Mouse (Mus musculus) colon, adult 2 months (tissue): ENCODE results near the gene Olfr33. TPM values are rescaled to one million over a fixed set of nuclear protein-coding genes. Genes with fewer than 3 reads are reported as not detected.

Source experiments
- polyA plus RNA-seq: library from polyadenylated mRNA; depleted of rRNA; stranded (reverse); fragments of >200 nt; gene quantifications from 2 replicates; pipeline ENCODE4 v1.2.3, GENCODE M21; 2012; rRNA removed

The Olfr33 gene
- polyA plus RNA-seq: 0.12 and 0.20 TPM in 2 replicates

DNA sequence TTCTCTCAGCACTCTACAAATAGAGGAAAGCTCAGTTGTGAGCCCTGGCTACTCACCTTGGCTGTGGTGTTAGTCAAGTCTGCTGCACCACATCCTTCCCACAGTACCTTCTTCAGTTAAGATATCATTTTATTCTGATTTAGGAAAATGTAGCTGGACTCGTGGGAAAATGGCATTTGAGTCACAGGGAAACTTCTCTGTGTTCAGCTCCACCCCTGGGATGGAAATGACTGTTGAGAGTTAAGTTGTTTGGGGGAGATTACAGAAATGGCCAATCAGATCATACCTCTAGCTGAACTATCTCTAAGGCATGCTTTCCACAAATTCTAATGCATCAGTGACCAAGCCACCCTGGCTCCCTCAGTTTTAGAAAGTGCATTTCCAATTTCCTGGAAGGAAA is at the start of gene Olfr33:
Gene Olfr33, minus strand, starts transcription at position 101 of the 400 bp plus-strand sequence.

DNA sequence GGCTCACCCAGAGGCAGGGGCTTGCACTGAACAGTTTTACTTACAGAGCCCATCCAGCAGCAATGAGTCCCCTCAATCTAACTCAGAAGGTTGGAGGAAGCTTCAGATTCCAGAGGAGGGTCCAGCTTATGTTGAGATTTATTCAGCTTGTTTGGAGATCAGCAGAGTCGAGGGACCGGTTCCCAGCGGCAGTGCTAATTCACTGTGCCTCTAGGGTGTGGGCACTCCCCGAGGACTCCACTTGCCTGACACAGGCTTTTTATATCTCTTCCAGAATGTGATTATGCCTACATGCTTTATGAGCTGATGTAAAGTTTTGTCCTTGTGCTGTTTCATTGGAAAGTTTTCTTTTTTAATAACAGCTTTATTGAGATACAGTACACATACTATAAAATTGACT is 40.4 kb upstream of the Olfr33 start, which contains the start of the genes Olfr560 and Olfr78:
Gene Olfr560, minus strand, starts transcription at position 101 of the 400 bp plus-strand sequence.
Gene Olfr78, minus strand, starts transcription at position 206 of the 400 bp plus-strand sequence.

DNA sequence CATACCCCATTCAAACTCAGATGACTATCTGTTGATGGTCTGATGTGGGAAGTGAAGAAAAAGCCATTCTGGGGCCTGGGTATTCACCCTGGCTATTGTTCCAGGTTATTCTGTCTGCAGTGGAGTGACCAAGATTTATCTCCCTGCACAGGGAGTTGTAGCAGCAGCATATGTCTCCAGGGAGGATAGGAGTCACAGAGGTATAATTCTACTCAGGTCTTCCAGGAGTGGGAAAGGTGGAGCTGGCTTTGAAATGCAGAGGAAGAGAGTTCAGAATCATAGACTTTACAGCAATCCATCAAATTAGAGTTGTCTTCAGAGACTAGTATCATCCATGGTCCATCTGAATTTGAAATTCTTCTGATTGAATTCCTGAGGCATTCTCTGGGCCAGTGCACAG is 8.5 kb upstream of the Olfr33 start, which contains the start of gene Olfr559:
Gene Olfr559, minus strand, starts transcription at position 101 of the 400 bp plus-strand sequence.

DNA sequence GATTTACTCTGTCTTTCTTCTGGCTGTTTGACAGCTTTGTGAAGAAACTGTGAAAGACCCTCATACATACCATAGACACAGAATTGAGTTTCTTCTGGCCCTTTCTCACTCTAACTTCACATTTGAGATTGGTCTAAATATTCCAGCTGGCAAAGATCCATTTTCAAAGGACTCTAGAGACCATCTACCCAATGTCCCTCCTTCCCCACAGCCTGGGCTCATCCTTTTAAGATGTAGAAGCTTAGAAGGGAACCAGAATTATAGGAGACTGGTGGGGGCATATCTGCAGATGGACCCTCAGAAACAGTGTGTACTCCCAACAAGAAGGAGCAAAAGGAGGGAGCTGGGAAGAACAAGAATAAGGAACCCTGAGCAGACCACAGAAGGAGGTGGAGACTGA is 17.0 kb downstream of the Olfr33 start, which contains the start of gene Olfr558:
Gene Olfr558, plus strand, starts transcription at position 301 of the 400 bp plus-strand sequence.

DNA sequence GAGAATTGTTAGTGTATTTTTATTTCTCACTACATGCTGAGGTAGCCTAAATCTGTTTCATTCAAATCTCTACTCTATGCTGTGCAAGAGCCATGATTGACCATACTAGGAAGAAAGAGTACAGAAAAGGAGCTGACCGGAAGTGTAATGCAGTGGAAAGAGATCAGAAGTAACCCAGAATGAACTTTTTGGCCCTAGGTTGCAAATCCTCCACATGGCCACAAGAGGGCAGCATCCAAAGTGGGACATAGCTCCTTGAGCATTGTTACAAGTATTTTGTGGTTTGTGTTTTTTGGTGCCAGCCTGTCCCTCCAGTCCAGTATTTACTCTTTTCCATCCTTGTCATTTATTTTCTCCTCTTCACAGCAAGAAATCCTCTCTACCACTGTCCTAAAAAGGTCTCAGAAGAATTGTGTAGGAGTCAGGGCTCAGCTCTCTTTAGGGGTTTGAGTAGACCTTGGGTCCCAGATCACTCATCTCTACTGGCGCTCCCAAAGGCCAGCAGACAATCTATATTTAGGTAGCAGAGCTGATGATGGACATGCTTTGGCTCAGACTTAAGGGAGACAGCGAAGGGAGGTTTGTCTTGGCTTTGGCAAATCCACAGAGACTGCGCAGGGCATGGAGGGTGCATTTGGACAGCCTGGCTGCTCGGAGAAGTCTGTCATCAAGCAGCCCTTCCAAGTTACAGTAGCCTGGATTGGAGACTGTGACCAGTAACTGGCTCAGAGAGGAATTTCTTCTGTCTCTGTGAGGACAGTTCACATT is 23.3 kb downstream of the Olfr33 start, which contains the start of gene Olfr557:
Gene Olfr557, plus strand, starts transcription at position 553 of the 768 bp plus-strand sequence.

DNA sequence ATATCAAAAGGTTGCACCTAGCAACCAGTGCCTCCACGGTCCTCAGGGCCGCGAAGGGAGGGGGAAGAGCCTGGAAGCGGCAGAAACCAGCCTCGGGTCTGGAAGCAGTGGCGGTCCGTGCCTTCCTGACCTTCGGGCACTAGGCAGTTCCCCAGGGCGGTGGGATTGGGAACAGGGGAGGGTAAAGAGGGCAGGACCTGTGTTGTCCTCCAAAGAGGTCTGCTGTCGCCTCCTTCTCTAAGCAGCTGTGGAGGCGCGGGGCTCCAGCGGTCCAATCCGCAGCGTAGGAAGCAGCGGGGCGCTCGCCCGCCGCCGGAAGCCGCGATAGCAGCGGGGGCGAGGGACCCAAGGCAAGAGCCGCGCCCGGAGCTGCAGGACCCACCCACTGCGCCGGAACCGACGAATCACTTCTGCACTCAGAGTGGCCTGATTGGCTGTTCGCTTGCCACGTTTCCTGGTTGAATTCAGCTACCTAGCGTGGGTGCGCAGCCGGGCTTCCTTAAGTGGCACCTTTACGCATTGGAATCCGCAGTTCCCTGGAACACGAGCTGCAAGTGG is 31.8 kb downstream of the Olfr33 start, which contains the start of gene Trim68:
Gene Trim68, minus strand, starts transcription at position 384 of the 558 bp plus-strand sequence.

DNA sequence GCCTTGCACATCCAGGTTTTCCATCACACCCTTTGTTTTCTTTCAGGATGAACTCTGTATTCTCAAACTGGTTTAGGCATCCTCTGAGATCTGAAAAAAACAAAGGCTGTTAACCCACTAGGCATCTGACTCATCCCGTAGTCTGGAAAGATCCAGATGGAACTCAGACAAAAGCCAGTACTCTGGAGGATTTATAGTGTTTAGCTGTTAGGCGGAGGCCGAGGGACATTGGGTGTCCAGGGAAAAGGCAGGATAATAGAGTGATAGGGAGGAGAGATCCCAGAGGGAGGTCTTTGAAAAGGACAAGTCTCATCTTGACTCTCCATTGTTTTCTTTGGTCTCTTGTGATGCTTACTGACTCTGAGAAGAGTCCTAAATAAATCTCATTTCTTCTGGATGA is 54.3 kb downstream of the Olfr33 start, which contains the start of gene Olfr556:
Gene Olfr556, plus strand, starts transcription at position 301 of the 400 bp plus-strand sequence.

Other genes with a start within 250 kb of the Olfr33 start
- gene Olfr543, start 237.4 kb downstream of the Olfr33 start, polyA plus RNA-seq: not detected in 2 replicates
- not detected in 2 replicates for gene Olfr544, start 230.8 kb downstream of the Olfr33 start, polyA plus RNA-seq
- not detected in 2 replicates for gene Olfr545, start 219.5 kb downstream of the Olfr33 start, polyA plus RNA-seq
- not detected in 2 replicates for gene Olfr547, start 184.3 kb downstream of the Olfr33 start, polyA plus RNA-seq
- not detected in 2 replicates for gene Olfr548-ps1, start 178.2 kb downstream of the Olfr33 start, polyA plus RNA-seq
- gene Olfr549, start 169.2 kb downstream of the Olfr33 start, polyA plus RNA-seq: not detected in 2 replicates
- 3.3 and 3.5 TPM in 2 replicates for gene Trim21, start 153.6 kb downstream of the Olfr33 start, polyA plus RNA-seq
- gene Olfr550, start 147.6 kb downstream of the Olfr33 start, polyA plus RNA-seq: 0.32 TPM in 1 of 2 replicates, not detected in the other
- gene Olfr551, start 127.2 kb downstream of the Olfr33 start, polyA plus RNA-seq: not detected in 2 replicates
- gene Olfr552, start 121.3 kb downstream of the Olfr33 start, polyA plus RNA-seq: not detected in 2 replicates
- gene Olfr553, start 100.9 kb downstream of the Olfr33 start, polyA plus RNA-seq: not detected in 2 replicates
- not detected in 2 replicates for gene Olfr554, start 80.6 kb downstream of the Olfr33 start, polyA plus RNA-seq
- gene Olfr555, start 60.2 kb downstream of the Olfr33 start, polyA plus RNA-seq: not detected in 2 replicates
- gene Olfr556, start 54.2 kb downstream of the Olfr33 start, polyA plus RNA-seq: not detected in 2 replicates
- gene Trim68, start 31.7 kb downstream of the Olfr33 start, polyA plus RNA-seq: 10.8 and 13.9 TPM in 2 replicates
- not detected in 2 replicates for gene Olfr557, start 23.2 kb downstream of the Olfr33 start, polyA plus RNA-seq
- gene Olfr558, start 16.9 kb downstream of the Olfr33 start, polyA plus RNA-seq: 0.90 and 1.6 TPM in 2 replicates
- not detected in 2 replicates for gene Olfr559, start 8.4 kb upstream of the Olfr33 start, polyA plus RNA-seq
- gene Olfr560, start 40.3 kb upstream of the Olfr33 start, polyA plus RNA-seq: 0.14 and 0.16 TPM in 2 replicates
- 7.7 and 9.7 TPM in 2 replicates for gene Olfr78, start 40.4 kb upstream of the Olfr33 start, polyA plus RNA-seq
- not detected in 2 replicates for gene Olfr561, start 52.2 kb upstream of the Olfr33 start, polyA plus RNA-seq
- gene Olfr564, start 84.4 kb upstream of the Olfr33 start, polyA plus RNA-seq: not detected in 2 replicates
- not detected in 2 replicates for gene Olfr566, start 139.7 kb upstream of the Olfr33 start, polyA plus RNA-seq
- gene Olfr568, start 158.1 kb upstream of the Olfr33 start, polyA plus RNA-seq: not detected in 2 replicates
- not detected in 2 replicates for gene Olfr569, start 171.8 kb upstream of the Olfr33 start, polyA plus RNA-seq
- gene Olfr570, start 175.5 kb upstream of the Olfr33 start, polyA plus RNA-seq: not detected in 2 replicates
- not detected in 2 replicates for gene Olfr571, start 198.5 kb upstream of the Olfr33 start, polyA plus RNA-seq
- gene Olfr572, start 205.3 kb upstream of the Olfr33 start, polyA plus RNA-seq: not detected in 2 replicates
- not detected in 2 replicates for gene Olfr573-ps1, start 223.5 kb upstream of the Olfr33 start, polyA plus RNA-seq
- gene Olfr574, start 229.4 kb upstream of the Olfr33 start, polyA plus RNA-seq: not detected in 2 replicates
- gene Olfr575, start 239.7 kb upstream of the Olfr33 start, polyA plus RNA-seq: not detected in 2 replicates
- not detected in 2 replicates for gene Olfr576, start 243.6 kb upstream of the Olfr33 start, polyA plus RNA-seq